Mouse (Mus musculus) heart, postnatal 14 days (tissue): ENCODE data around the gene Pan2. TPM values are rescaled to one million over a fixed set of nuclear protein-coding genes. Genes with fewer than 3 reads are reported as not detected.
"Not testable (repeated sequence)": the region's sequence is repeated elsewhere in the genome, so short reads cannot be mapped to it uniquely, and the experiment has no call there.

Experiments
- DNase-seq, 2 experiments: peaks; one replicate each; pipeline ENCODE4 v3.0.0; 2021 to 2022
- intact Hi-C: fragments of 180-260 bp; cut with DNase I; formaldehyde crosslinking; loops from one replicate; pipeline ENCODE4 v1.15.1; 2025
- total RNA-seq, 2 experiments: library from RNA; stranded (reverse); gene quantifications; 2 replicates each; pipeline ENCODE4 v1.2.3; 2021

Pan2 gene
- total RNA-seq, 2 experiments from 2014 or later = 13.2 to 13.7 TPM

GRCm38 (mm10) chr10:128282886-128283450 lies 20.2 kb upstream of the Pan2 start:
- intact Hi-C loops = no loop called here

DNA sequence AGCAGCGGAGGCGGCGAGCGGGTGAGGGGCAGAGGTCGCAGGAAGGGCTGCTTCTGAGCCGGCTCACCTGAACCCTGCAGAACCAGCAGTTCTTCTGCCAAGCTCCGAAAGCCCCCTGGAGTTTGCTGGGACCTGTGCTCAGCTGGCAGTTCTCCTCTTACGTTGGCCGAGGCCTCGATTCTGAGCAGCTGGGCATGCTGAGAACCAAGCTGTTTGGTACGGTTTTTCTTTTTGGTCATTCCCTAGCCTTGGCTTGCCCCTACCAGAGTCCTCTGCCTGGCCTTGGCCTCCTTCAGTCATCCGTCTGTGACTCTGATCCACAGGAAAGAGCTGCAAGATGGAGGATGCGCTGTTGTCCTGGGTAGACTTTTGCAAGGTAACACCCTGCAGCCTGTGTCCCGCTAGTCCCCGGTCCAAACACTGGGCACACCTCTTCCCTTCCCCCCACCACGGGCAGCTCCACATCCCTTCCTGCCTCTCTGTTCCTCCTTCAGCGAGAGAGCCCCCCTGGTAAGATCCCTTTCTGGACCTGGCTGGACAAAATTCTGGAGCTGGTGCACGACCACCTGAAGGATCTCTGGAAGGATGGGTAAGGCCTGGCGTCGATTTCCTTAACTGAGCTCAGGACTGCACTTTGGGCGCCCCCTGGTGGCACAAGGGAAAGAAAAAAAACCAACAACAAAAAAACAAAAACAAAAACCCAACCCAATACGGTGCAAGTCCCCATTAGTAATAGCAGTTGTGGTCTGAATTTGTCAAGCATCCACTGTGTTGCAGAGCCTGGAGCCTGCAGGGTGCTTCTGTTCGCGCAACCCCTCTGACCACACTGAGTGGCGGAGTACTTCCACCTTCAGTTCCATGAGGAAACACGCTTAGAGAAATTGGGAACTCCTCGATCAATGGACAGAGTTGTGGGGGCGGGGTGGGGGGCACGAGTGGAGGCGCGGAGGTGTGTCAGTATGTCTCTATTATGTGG lies 19.2 kb upstream of the Pan2 start:
- intact Hi-C loops = loop anchor here (2.0 kb wide), 1 partner anchor 71 kb away; no protein-coding TSS in a partner anchor
- peak; percentile 74 to 82 for DNase-seq

More at GRCm38 (mm10) chr10:128282886-128283450, 20.2 kb upstream of the Pan2 start:
- no peak for DNase-seq

- peak; percentile 46 to 55 for DNase-seq
- intact Hi-C loops = not testable (repeated sequence)
These were observed 12.5 kb upstream of the Pan2 start for GRCm38 (mm10) chr10:128290594-128290993.

GRCm38 (mm10) chr10:128296370-128297090 lies 6.6 kb upstream of the Pan2 start:
- DNase-seq = no peak
- intact Hi-C loops = no loop called here

DNA sequence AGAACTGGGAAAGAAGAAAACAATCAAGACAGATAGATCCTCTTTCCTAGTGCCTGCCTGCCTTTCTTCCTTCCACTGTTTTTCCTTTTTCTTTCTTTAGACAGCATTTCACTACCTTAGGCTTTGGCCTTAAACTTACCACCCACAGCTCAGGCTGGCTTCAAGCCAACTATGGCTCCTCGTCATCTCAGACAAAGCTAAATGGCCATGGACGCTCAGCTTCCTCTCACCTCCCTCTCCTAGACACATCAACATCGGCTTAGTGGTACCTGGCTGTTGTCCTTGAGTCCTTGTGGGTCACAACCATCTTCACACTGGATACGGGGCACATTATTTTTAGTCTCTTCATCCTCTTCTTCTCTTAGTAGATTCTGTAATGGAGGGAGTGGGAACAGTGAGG lies 5.9 kb upstream of the Pan2 start:
- peak in 1 of 2 experiments; percentile 31 for DNase-seq
- intact Hi-C loops = no loop called here

- peak; percentile 55 to 60 for DNase-seq
- intact Hi-C loops = no loop called here
These were observed 5.5 kb upstream of the Pan2 start for GRCm38 (mm10) chr10:128297622-128298021.

DNA sequence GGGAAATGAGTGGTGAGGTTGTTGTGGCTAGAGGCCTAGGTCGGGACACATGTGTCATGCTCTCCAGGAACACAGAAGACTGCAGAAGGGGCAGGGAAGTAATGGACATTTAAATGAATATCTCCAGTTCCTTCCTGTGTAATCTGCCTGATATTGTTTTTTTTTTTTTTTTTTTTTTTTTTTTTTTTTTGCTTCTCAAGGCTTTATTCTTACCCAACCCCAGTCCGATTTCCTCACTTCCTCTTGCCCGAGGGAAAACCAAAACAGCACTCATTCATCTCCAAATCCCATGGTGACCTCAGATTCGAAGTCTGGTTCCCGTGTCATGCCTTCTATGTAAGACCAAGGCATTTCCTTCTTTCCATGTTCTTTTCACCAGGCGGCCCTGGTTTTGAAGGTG lies 4.9 kb upstream of the Pan2 start:
- intact Hi-C loops = no loop called here
- no peak for DNase-seq

DNA sequence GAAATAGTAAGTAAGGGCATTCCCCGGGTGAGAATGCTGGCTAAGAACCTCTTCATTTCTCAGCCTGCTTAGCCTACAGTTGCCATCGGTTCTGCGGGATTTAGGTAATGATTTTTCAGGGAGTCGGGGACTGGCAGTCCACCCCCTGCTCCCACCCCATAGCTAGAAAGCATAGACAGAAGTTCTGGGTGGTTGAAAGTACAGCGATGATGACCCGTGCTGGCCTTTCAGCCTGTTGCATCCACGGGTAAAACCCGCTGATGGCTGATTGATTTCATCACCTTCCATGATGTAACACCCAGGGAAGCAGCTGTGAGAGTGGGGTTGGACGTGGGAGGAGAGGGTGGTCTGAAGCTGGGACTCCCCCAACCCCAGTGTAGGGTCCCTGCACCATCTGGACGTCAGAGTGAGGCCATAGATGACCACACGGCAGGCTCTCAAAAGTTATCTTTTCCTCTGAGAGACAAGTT lies 4.4 kb upstream of the Pan2 start, which contains the start of gene Il23a:
Gene Il23a, minus strand, starts transcription at position 51 of the 470 bp plus-strand sequence.
- intact Hi-C loops = no loop called here

DNA sequence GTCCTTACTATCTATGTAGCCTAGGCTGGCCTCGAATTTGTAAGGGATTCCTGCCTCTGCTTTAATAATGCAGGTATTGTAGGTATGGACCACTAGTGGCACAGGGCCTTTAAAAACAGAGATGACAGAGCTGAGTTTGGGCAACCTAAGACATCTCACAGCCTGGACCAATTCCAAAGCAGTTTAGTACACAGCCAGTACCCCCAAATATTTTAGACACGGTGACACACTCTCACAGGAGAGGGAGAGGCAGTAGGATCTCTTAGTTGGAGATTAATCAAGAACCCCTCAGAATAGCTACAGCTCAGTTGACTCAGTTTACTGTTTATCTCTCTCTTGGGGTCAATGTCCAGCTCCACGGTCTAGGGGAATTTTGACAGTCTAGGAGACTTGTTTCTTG lies 778 bp upstream of the Pan2 start:
- DNase-seq = no peak
- intact Hi-C loops = loop anchor here (5.0 kb wide), 1 partner anchor 205 kb away; no protein-coding TSS in a partner anchor

More for the DNA sequence above, 4.4 kb upstream of the Pan2 start, which contains the start of gene Il23a:
- no peak for DNase-seq

GRCm38 (mm10) chr10:128302785-128303125 lies 380 bp upstream of the Pan2 start:
- DNase-seq = no peak
- intact Hi-C loops = loop anchor here (5.0 kb wide), 1 partner anchor 205 kb away; no protein-coding TSS in a partner anchor

GRCm38 (mm10) chr10:128309654-128310053 lies 6.5 kb downstream of the Pan2 start:
- no peak for DNase-seq
- intact Hi-C loops = no loop called here

DNA sequence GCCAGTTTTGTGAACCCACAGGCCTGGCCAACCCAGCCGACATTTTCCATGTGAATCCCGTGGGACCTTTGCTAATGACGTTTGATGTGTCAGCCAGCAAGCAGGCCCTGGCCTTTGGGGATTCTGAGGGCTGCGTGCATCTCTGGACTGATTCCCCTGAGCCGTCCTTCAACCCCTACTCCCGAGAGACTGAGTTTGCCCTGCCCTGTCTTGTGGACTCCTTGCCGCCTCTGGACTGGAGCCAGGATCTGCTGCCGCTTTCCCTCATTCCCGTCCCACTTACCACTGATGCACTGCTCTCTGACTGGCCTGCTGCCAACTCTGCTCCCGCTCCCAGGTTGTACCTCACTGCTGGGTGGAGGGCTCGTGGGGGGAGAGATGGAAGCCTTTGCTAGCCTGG lies 7.0 kb downstream of the Pan2 start:
- intact Hi-C loops = no loop called here
- DNase-seq = peak; percentile 25 to 46

GRCm38 (mm10) chr10:128310902-128311301 lies 7.8 kb downstream of the Pan2 start:
- intact Hi-C loops = no loop called here
- no peak for DNase-seq

GRCm38 (mm10) chr10:128315578-128315977 lies 12.4 kb downstream of the Pan2 start:
- DNase-seq = no peak
- intact Hi-C loops = no loop called here

DNA sequence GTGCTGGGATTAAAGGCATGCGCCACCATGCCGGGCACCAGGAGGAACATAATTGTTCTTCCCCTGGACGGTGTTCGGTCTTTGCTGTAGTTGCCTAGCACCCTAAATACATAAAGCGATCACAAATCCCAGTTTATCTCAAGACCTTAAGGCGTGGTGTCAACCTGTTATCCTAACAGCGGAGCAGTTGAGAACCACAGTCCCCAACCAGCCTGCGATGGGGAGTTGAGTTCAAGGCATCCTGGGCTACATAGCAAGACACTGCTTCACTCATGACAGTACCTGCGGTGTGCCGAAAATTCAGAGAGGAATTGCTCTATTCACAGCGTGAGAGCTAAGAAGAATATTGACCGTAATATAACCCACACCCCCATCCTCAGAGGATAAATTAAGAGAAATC lies 18.5 kb downstream of the Pan2 start:
- DNase-seq = no peak
- intact Hi-C loops = no loop called here

DNA sequence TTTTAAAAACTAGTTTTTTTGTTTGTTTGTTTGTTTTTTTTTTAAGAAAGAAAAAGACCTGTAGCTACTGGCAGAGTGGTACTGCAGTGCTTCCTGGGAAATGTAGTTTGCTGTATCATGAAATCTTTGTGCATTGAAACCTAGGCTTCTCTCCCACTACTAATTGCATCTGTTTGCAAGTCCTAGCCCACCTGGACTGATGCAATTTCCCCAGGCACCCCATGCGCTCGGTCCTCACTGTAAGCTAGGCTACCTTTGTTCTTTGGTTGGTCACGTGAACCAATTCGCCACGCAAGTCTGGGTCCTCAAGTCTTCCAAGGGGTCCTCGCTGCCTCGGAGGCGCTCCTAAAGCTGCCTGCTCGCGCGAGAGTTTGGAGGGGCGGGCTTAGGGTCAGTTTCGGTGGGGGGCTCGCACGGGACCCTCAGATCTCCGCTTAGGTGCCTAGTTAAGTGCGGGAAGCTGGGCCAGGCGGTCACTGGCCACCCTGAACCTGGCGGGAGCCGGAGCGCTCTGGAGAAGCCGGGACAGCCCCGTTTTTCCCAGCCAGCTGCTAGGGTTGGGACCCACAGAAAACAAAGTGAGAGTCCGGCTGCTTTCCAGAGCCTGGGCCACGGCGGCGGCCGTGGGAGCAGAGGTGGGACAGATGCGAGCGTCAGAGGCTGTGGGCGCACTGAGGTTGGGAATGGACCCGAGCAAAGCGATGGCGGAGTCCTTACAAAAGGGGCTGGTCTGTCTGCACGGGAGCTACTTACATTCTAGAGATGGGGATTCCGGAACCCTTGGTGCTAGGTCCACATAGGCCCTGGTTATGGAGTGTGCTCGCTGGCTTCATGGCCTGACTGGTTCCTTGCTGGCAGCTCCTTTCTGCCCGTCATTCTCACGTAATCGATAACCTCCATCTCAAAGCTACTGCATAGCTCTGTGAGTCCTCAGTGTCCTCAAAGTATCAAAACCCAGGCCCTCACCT lies 19.3 kb downstream of the Pan2 start, which contains the start of gene Cnpy2:
Gene Cnpy2, plus strand, starts transcription at position 319 of the 968 bp plus-strand sequence.
- peak; percentile 80 to 89 for DNase-seq
- intact Hi-C loops = no loop called here

DNA sequence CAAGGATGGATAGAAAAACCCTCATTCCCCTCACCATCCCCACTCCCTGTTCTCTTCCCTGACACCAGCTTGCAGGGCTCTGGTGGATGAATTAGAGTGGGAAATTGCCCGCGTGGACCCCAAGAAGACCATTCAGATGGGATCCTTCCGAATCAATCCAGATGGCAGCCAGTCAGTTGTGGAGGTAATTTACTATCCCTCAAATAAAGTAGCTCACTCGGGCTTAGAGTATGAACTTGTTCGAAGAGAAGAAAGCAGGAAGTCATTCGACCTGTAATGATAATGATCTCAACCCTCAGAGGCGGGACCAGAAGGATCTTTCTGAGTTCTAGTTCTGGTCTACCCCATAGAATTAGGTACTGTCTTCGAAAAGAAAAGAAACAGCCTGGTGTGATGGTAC lies 20.4 kb downstream of the Pan2 start:
- no peak for DNase-seq
- intact Hi-C loops = no loop called here

DNA sequence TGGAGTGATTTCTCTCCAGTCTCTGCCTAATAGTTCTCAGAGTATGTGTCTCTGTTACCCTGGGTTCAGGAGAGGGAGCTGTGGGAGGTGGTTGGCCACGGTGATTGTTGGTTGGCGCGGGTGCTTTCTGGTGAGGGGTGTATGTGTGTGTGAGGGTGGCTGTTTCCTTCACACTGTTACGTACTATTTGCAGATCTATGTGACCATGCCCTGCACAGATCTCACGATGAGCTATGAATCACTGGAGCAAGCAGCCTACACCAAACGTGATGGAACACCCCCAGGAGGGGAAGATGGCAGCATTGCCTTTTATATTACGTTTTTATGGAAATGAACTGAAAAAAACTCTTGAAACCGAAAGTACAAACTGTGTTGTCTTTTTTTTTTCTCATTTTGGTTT lies 23.7 kb downstream of the Pan2 start:
- intact Hi-C loops = no loop called here
- no peak for DNase-seq

DNA sequence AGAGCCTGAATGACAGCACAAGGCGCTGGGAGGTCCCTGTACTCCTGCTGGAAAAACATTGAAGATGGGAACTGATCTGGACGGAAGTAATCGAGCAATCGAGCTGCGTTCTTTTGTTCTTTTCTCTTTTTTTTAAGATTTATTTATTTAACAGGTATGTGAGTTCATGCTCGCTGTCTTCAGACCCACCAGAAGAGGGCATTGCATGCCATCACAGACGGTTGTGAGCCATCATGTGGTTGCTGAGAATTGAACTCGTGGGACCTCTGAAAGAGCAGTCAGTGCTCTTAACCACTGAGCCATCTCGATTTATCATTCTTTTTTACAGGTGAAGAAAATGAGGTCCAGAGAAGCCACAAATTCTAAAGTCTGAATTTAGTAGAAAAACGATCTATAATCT lies 24.5 kb downstream of the Pan2 start:
- no peak for DNase-seq
- intact Hi-C loops = no loop called here
